Mouse (Mus musculus): ENCODE measurements around the gene Gabarapl2. TPM values are rescaled to one million over a fixed set of nuclear protein-coding genes. Genes with fewer than 3 reads are reported as not detected.

The Gabarapl2 gene
- polyA plus RNA-seq, 1 experiment, result 51.0 TPM

GRCm38 (mm10) chr8:111982116-111982515, 41.6 kb downstream of the Gabarapl2 start:
- H3K27ac ChIP-seq (ENCODE audit: insufficient read depth, low read length), result no peak overlapping the region
- no peaks in the 10 kb centered on the region for H3K4me1 ChIP-seq (ENCODE audit: control insufficient read depth, insufficient read depth, low read length)
- H3K4me3 ChIP-seq (ENCODE audit: insufficient read depth, low read length), result no peak overlapping the region
- TF ChIP-seq CTCF (IDR thresholded peaks at IDR 0.05; ENCODE audit: borderline replicate concordance, insufficient read depth, low read length), result no peak
- TF ChIP-seq POLR2A (IDR thresholded peaks at IDR 0.05; ENCODE audit: low read depth, low read length), result no peak

GRCm38 (mm10) chr8:111984511-111984910, 44.0 kb downstream of the Gabarapl2 start:
- Histone ChIP-seq H3K4me1 (ENCODE audit: control insufficient read depth, insufficient read depth, low read length) (no peaks in the 10 kb centered on the region), H3K4me3 (ENCODE audit: insufficient read depth, low read length) (no peak overlapping the region), H3K27ac (ENCODE audit: insufficient read depth, low read length) (no peak overlapping the region)
- TF ChIP-seq POLR2A (IDR thresholded peaks at IDR 0.05; ENCODE audit: low read depth, low read length), result no peak
- TF ChIP-seq CTCF (IDR thresholded peaks at IDR 0.05; ENCODE audit: borderline replicate concordance, insufficient read depth, low read length), result no peak

GRCm38 (mm10) chr8:111989911-111990310, 49.4 kb downstream of the Gabarapl2 start:
- TF ChIP-seq POLR2A (IDR thresholded peaks at IDR 0.05; ENCODE audit: low read depth, low read length) (no peak), CTCF (IDR thresholded peaks at IDR 0.05; ENCODE audit: borderline replicate concordance, insufficient read depth, low read length) (peak; percentile 77)
- H3K4me3 ChIP-seq (ENCODE audit: insufficient read depth, low read length), result no peak overlapping the region
- no peak overlapping the region for H3K27ac ChIP-seq (ENCODE audit: insufficient read depth, low read length)
- no peaks in the 10 kb centered on the region for H3K4me1 ChIP-seq (ENCODE audit: control insufficient read depth, insufficient read depth, low read length)

GRCm38 (mm10) chr8:111991278-111991677, 50.8 kb downstream of the Gabarapl2 start:
- peak overlapping the region; percentile 96 for H3K4me3 ChIP-seq (ENCODE audit: insufficient read depth, low read length)
- TF ChIP-seq CTCF (IDR thresholded peaks at IDR 0.05; ENCODE audit: borderline replicate concordance, insufficient read depth, low read length), result no peak
- no peak for TF ChIP-seq POLR2A (IDR thresholded peaks at IDR 0.05; ENCODE audit: low read depth, low read length)
- no peaks in the 10 kb centered on the region for H3K4me1 ChIP-seq (ENCODE audit: control insufficient read depth, insufficient read depth, low read length)
- no peak overlapping the region for H3K27ac ChIP-seq (ENCODE audit: insufficient read depth, low read length)

GRCm38 (mm10) chr8:111992013-111992702, 51.7 kb downstream of the Gabarapl2 start, which contains the start of gene Adat1:
TSS of gene Adat1 (minus strand) at chr8:111992302.
- Histone ChIP-seq H3K27ac (ENCODE audit: insufficient read depth, low read length) (no peak within 1 kb of the TSS), H3K4me3 (ENCODE audit: insufficient read depth, low read length) (peak within 1 kb of the TSS; percentile 96), H3K4me1 (ENCODE audit: control insufficient read depth, insufficient read depth, low read length) (no peaks in the 10 kb centered on the region)
- TF ChIP-seq CTCF (IDR thresholded peaks at IDR 0.05; ENCODE audit: borderline replicate concordance, insufficient read depth, low read length) (no peak), POLR2A (IDR thresholded peaks at IDR 0.05; ENCODE audit: low read depth, low read length) (peak; percentile 89)

- TF ChIP-seq POLR2A (IDR thresholded peaks at IDR 0.05; ENCODE audit: low read depth, low read length) (no peak), CTCF (IDR thresholded peaks at IDR 0.05; ENCODE audit: borderline replicate concordance, insufficient read depth, low read length) (no peak)
- Histone ChIP-seq H3K27ac (ENCODE audit: insufficient read depth, low read length) (no peak overlapping the region), H3K4me1 (ENCODE audit: control insufficient read depth, insufficient read depth, low read length) (no peaks in the 10 kb centered on the region), H3K4me3 (ENCODE audit: insufficient read depth, low read length) (no peak overlapping the region)
These were observed 52.2 kb downstream of the Gabarapl2 start for GRCm38 (mm10) chr8:111992703-111993039.

Other genes with a start within 250 kb of the Gabarapl2 start
- not detected in 2 replicates for gene Ctrb1, start 249.7 kb upstream of the Gabarapl2 start, polyA plus RNA-seq (2011; ENCODE audit: insufficient read length, low read depth, missing spikeins)
- gene Bcar1, start 196.9 kb upstream of the Gabarapl2 start, polyA plus RNA-seq (2011; ENCODE audit: insufficient read length, low read depth, missing spikeins), result 37.0 and 45.8 TPM in 2 replicates
- 120 and 149 TPM in 2 replicates for gene Cfdp1, start 86.4 kb upstream of the Gabarapl2 start, polyA plus RNA-seq (2011; ENCODE audit: insufficient read length, low read depth, missing spikeins)
- 2.6 and 3.2 TPM in 2 replicates for gene Tmem170, start 64.0 kb upstream of the Gabarapl2 start, polyA plus RNA-seq (2011; ENCODE audit: insufficient read length, low read depth, missing spikeins)
- 0.79 and 1.9 TPM in 2 replicates for gene Chst5, start 30.3 kb upstream of the Gabarapl2 start, polyA plus RNA-seq (2011; ENCODE audit: insufficient read length, low read depth, missing spikeins)
- 11.4 and 12.2 TPM in 2 replicates for gene Tmem231, start 6.8 kb upstream of the Gabarapl2 start, polyA plus RNA-seq (2011; ENCODE audit: insufficient read length, low read depth, missing spikeins)
- 3.7 and 4.2 TPM in 2 replicates for gene Adat1, start 51.6 kb downstream of the Gabarapl2 start, polyA plus RNA-seq (2011; ENCODE audit: insufficient read length, low read depth, missing spikeins)
- gene Kars, start 70.6 kb downstream of the Gabarapl2 start, polyA plus RNA-seq (2011; ENCODE audit: insufficient read length, low read depth, missing spikeins), result 141 and 154 TPM in 2 replicates
- 7.5 and 8.0 TPM in 2 replicates for gene Terf2ip, start 70.7 kb downstream of the Gabarapl2 start, polyA plus RNA-seq (2011; ENCODE audit: insufficient read length, low read depth, missing spikeins)
- gene Gm6793, start 74.3 kb downstream of the Gabarapl2 start, polyA plus RNA-seq (2011; ENCODE audit: insufficient read length, low read depth, missing spikeins), result 0.33 TPM in 1 of 2 replicates, not detected in the other

Measured in embryonic fibroblast, embryonic 13.5 days (primary cell).